Mouse (Mus musculus) ZHBTc4 (cell line): ENCODE measurements at regions not wholly inside any gene's neighbourhood (a gene's known extent, or its start where the extent isn't known, plus 50 kb on each side); places are given as distances from the start of the nearest gene placed in this dataset.
"Not testable (repeated sequence)": the region's sequence is repeated elsewhere in the genome, so short reads cannot be mapped to it uniquely, and the experiment has no call there.

Experiments used
- DNase-seq: peaks from one replicate; pipeline ENCODE4 v3.0.0-alpha.2; 2011; ENCODE audit warnings: low read depth, low spot score

DNA sequence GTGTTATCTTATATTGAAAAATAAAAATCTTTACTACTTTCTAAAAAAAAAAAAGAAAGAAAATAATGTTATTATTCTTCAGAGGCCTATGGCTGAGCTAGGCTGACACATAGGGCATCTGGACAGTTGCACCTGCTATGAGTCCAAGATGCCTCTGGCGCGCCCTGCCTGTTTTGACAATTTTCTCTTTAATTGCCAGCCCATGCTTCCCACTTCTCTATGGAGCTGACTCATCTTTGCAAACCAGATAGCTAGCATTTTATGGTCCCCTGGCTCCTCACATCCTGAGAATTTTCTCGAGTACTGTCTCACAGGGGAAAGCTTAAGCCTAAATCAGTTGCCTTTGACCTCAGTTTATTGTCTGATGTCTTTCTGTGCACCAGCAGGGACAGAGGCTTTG is 232.2 kb downstream of the Utp18 start:
- DNase-seq, result no peak

- DNase-seq, result not testable (repeated sequence)
Measured at GRCm38 (mm10) chr11:93651966-93652365, 233.6 kb downstream of the Utp18 start.
